ENCODE assay signal across 8 mouse cellular contexts in the genomic region with DNA sequence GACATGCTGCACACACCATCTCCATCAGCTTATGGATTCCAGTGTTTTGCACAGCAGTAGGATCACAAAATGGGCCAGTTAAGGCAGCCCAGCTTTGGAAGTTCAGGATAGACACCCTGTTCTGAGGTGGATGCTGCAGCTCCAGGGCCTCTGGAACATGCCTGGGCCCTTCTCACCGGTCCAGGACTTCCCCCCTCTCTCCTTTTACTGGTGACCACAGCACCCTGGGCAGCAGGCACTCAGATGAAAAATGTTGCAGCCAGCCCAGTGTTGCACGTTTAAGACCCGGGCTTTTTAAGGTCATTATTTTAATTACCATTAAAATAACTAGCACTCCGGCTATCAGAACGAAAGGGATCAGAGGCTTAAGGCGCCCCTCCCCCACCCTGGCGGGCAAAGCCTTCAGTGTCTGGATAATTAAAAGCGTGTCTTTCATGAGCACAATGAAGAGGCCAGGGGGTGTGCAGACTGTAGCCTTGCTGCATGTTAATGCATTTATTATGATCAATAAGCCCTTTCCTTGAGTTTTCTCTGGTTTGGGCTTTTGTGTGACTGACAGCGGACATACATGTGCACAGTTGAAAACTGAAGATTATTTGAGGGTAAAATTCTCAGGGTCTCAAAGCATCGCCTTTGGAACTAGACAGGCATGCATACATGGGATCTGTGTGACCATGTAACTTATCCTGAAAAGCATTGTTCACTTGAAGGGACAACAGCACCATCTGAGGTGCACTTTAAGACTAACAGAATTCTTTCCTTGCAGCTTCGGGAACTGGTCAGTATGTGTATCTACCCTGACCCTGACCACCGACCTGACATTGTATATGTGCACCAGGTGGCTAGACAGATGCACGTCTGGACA. TPM values are rescaled to one million over a fixed set of nuclear protein-coding genes. Genes with fewer than 3 reads are reported as not detected.
DNase-seq lines count a peak whose midpoint lies in the region; ATAC-seq and TF ChIP-seq lines count a peak whose summit lies in the region.
"Had no signal": no experiment of that assay in that cellular context is flagged by ENCODE, and none has a peak within 500 bp of the region (broad histone marks: within the 10 kb centered on the region; RNA-seq: fewer than 3 reads in every experiment).

No protein-coding gene starts in this region.

- 4% methylated on average over 13 of the region's 13 CpGs for WGBS in forebrain, embryonic 14.5 days
- 18% methylated on average over 13 of the region's 13 CpGs for WGBS in midbrain, embryonic 11.5 days

- H3K79me2 ChIP-seq in CH12.LX (replicated peaks; ENCODE audit: control insufficient read depth, extremely low read depth, insufficient read depth, poor library complexity, severe bottlenecking) = no peaks in the 10 kb centered on the region

- DNase-seq in CH12.LX (ENCODE audit: extremely low read depth) (no peak), ES-CJ7 (ENCODE audit: low read depth, low spot score) (peak; percentile 18)
- DNase-seq in forebrain, embryonic 14.5 days (ENCODE audit: low spot score) = peak; percentile 86
- peak; percentile 98 for DNase-seq in midbrain, embryonic 11.5 days (ENCODE audit: low spot score, missing footprints)
- no peak for DNase-seq in ovary, postnatal 10 days (ENCODE audit: low spot score)
- DNase-seq in gastrocnemius, adult 18-20 months (ENCODE audit: low spot score) = no peak

- peak; percentile 0; the same call in 1 of the 2 replicates for TF ChIP-seq RAD21 in CH12.LX (IDR thresholded peaks at IDR 0.05; ENCODE audit: low read depth, low read length)

- H3K4me3 ChIP-seq in CH12.LX (replicated peaks in 1 of 3; ENCODE audit: low read depth in 2 of 3, low read length in 2 of 3, poor library complexity in 1 of 3) = no peak overlapping the region
- no peak overlapping the region for H3K4me3 ChIP-seq in forebrain, embryonic 14.5 days (ENCODE audit: low read depth, low read length)
- no peak overlapping the region for H3K4me3 ChIP-seq in midbrain, embryonic 11.5 days (ENCODE audit: low read depth, low read length)
- H3K4me3 ChIP-seq: megakaryocyte, embryonic 14.5 days had no signal

- in situ Hi-C loops in CH12.LX (cut with MboI; ENCODE audit: low pct_ligation_motif_present, low pct_unique_long_range_greater_than_20kb, low sequenced_read_pairs) = no loop called here

- peaks cover 63 to 94% of the 10 kb centered on the region in 2 experiments for H3K36me3 ChIP-seq in CH12.LX (replicated peaks in 1 of 2; ENCODE audit: control insufficient read depth in 1 of 2, insufficient read depth in 1 of 2, low read length in 1 of 2)
- peaks cover 41% of the 10 kb centered on the region for H3K36me3 ChIP-seq in forebrain, embryonic 14.5 days (ENCODE audit: control insufficient read depth, insufficient read depth, low read length)
- peaks cover 10% of the 10 kb centered on the region; the same call in 1 of the 2 replicates for H3K36me3 ChIP-seq in midbrain, embryonic 11.5 days (ENCODE audit: control insufficient read depth, insufficient read depth, low read length)

- H3K27ac ChIP-seq in CH12.LX (ENCODE audit: insufficient read depth, low read depth) = no peak overlapping the region
- peak overlapping the region; percentile 88 for H3K27ac ChIP-seq in forebrain, embryonic 14.5 days (ENCODE audit: low read depth, low read length)
- peak overlapping the region; percentile 88 for H3K27ac ChIP-seq in midbrain, embryonic 11.5 days (ENCODE audit: low read depth, low read length)

- no peak overlapping the region for H3K9ac ChIP-seq in CH12.LX (ENCODE audit: insufficient read depth, low read depth)
- peak overlapping the region; percentile 45; the same call in 1 of the 2 replicates for H3K9ac ChIP-seq in forebrain, embryonic 14.5 days (ENCODE audit: low read length)
- 0 out of 2 replicates have a peak overlapping the region, but pooled peaks have one; percentile 1 for H3K9ac ChIP-seq in midbrain, embryonic 11.5 days (ENCODE audit: low read length)

- no peak for TF ChIP-seq CTCF in CH12.LX (conservative IDR thresholded peaks at IDR 0.05 in 1 of 2, IDR thresholded peaks at IDR 0.05 in 1 of 2; ENCODE audit: low read depth in 2 of 2, low read length in 2 of 2)

- TF ChIP-seq POLR2A in CH12.LX (IDR thresholded peaks at IDR 0.05; ENCODE audit: low read depth, low read length) = no peak

- TF ChIP-seq EP300 in CH12.LX (IDR thresholded peaks at IDR 0.05; ENCODE audit: low read length) = no peak

- no peak overlapping the region for H3K4me2 ChIP-seq in CH12.LX (ENCODE audit: insufficient read depth, low read depth, poor library complexity, severe bottlenecking)
- H3K4me2 ChIP-seq in forebrain, embryonic 14.5 days (ENCODE audit: low read length) = peak overlapping the region; percentile 20; the same call in 1 of the 2 replicates
- peak overlapping the region; percentile 27 for H3K4me2 ChIP-seq in midbrain, embryonic 11.5 days

- peak; percentile 68 for ATAC-seq in forebrain, embryonic 14.5 days
- ATAC-seq in midbrain, embryonic 11.5 days (ENCODE audit: low FRiP score) = peak; percentile 85
- ATAC-seq in monocyte, adult 5-6 weeks (replicated peaks; ENCODE audit: insufficient number of reproducible peaks, low FRiP score, low TSS enrichment, poor library complexity, severe bottlenecking) = no peak

- dilution Hi-C loops in CH12.LX (cut with MboI; ENCODE audit: extremely low pct_ligation_motif_present, extremely low pct_unique_long_range_greater_than_20kb, low sequenced_read_pairs) = no loop called here

- H3K4me1 ChIP-seq in CH12.LX (ENCODE audit: control insufficient read depth in 1 of 2, insufficient read depth in 2 of 2) = no peaks in the 10 kb centered on the region
- H3K4me1 ChIP-seq in forebrain, embryonic 14.5 days (ENCODE audit: control insufficient read depth, insufficient read depth, low read length) = peaks cover 27% of the 10 kb centered on the region
- H3K4me1 ChIP-seq in midbrain, embryonic 11.5 days (ENCODE audit: control insufficient read depth, insufficient read depth, low read length) = peaks cover 41% of the 10 kb centered on the region

- no peaks in the 10 kb centered on the region for H3K27me3 ChIP-seq in CH12.LX (replicated peaks)
- H3K27me3 ChIP-seq in forebrain, embryonic 14.5 days (replicated peaks; ENCODE audit: control insufficient read depth, insufficient read depth, low read length) = no peaks in the 10 kb centered on the region
- no peaks in the 10 kb centered on the region for H3K27me3 ChIP-seq in midbrain, embryonic 11.5 days (ENCODE audit: control insufficient read depth, insufficient read depth, low read length)
- H3K27me3 ChIP-seq: megakaryocyte, embryonic 14.5 days had no signal

- no peaks in the 10 kb centered on the region for H3K9me3 ChIP-seq in CH12.LX (replicated peaks; ENCODE audit: low read length)
- H3K9me3 ChIP-seq in forebrain, embryonic 14.5 days (replicated peaks; ENCODE audit: control insufficient read depth, low read length) = no peaks in the 10 kb centered on the region
- no peaks in the 10 kb centered on the region for H3K9me3 ChIP-seq in midbrain, embryonic 11.5 days (ENCODE audit: control insufficient read depth, low read length)
- H3K9me3 ChIP-seq: megakaryocyte, embryonic 14.5 days had no signal

TF ChIP-seq in CH12.LX, 34 proteins besides CTCF, POLR2A, EP300 and RAD21:
- TF ChIP-seq POLR2AphosphoS2 (IDR thresholded peaks at IDR 0.05; ENCODE audit: low read depth, low read length) (no peak), UBTF (IDR thresholded peaks at IDR 0.05; ENCODE audit: low read depth, low read length) (no peak), HCFC1 (IDR thresholded peaks at IDR 0.05; ENCODE audit: low read depth, low read length) (no peak), MXI1 (IDR thresholded peaks at IDR 0.05; ENCODE audit: low read depth, low read length) (no peak), NELFE (IDR thresholded peaks at IDR 0.05; ENCODE audit: low read depth, low read length) (no peak), NRF1 (IDR thresholded peaks at IDR 0.05; ENCODE audit: low read depth, low read length) (no peak), ZNF384 (IDR thresholded peaks at IDR 0.05; ENCODE audit: low read depth, low read length) (no peak), ETS1 (conservative IDR thresholded peaks at IDR 0.05; ENCODE audit: low read depth, low read length) (no peak), PAX5 (IDR thresholded peaks at IDR 0.05; ENCODE audit: low read length) (no peak), CHD2 (IDR thresholded peaks at IDR 0.05; ENCODE audit: low read length) (no peak)

RNA-seq across cellular contexts. Expression of gene Psmb7, which starts 59.1 kb away (rescaled TPM):
- total RNA-seq in CH12.LX (2012; rRNA removed) = 334 and 386 TPM in 2 replicates
- 415 and 457 TPM in 2 replicates for total RNA-seq in CH12.LX (2014; rRNA removed)
- 375 and 389 TPM in 2 replicates for polyA plus RNA-seq in CH12.LX (2012; ENCODE audit: insufficient read length, low read depth)
- polyA plus RNA-seq in forebrain, embryonic 14.5 days (2014; fragmentation: Nextera tagmentation; extraction: Ambion mirVana) = 328 and 382 TPM in 2 replicates
- polyA plus RNA-seq in midbrain, embryonic 11.5 days (2014; fragmentation: Nextera tagmentation; extraction: Ambion mirVana) = 345 and 351 TPM in 2 replicates
- total RNA-seq in monocyte, adult 5-6 weeks (2017) = 165 to 226 TPM (median 206 TPM) in 3 replicates
- total RNA-seq in gastrocnemius, adult 18-20 months (2021) = 100 to 1,000 TPM; 301 to 309 TPM

Comparison
In these comparisons a context has a peak if more than half of its experiments do, and no peak if none do; other contexts are left out.
1. DNase-seq: peak in ES-CJ7 (single experiment), forebrain, embryonic 14.5 days (single experiment) and midbrain, embryonic 11.5 days (single experiment); none in CH12.LX (single experiment), ovary, postnatal 10 days (single experiment) and gastrocnemius, adult 18-20 months (single experiment).